Mouse (Mus musculus) cerebral cortex, adult 2 months (tissue): ENCODE data around the gene Aldoc.

ENCODE experiments used
- WGBS: fragments of 180-500 bp; shearing (Covaris S2); methylation state at CpG from one replicate; pipeline ENCODE4 v1.1.7; 2018; 5-methylcytosine and 5-hydroxymethylcytosine counted together

The Aldoc gene

DNA sequence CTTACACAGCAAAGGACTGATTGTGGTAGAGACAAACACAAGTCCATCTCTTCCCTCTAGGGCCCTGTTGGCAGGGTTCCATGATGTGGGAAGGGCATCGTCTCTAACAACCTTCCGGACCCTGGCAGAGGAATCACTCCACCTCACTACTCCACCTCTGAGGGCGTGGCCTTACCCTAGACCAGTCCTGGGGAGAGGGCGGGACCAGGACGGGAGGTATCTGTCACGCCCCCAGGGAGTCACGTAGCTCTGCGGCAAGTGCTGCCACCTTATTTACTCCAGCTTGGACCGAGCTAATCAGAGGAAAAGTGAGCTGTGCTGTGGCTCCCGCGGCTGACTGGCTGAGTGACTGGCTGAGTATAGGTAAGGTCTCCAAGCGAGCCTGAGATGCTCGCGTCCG is at the start of gene Aldoc:
Gene Aldoc, plus strand, starts transcription at position 109 of the 400 bp plus-strand sequence.
- WGBS, result 21% methylated on average over 15 of the region's 15 CpGs

GRCm38 (mm10) chr11:78275596-78275995 is 47.2 kb upstream of the Aldoc start:
- WGBS, result 98% methylated on average over 1 of the region's 1 CpGs

DNA sequence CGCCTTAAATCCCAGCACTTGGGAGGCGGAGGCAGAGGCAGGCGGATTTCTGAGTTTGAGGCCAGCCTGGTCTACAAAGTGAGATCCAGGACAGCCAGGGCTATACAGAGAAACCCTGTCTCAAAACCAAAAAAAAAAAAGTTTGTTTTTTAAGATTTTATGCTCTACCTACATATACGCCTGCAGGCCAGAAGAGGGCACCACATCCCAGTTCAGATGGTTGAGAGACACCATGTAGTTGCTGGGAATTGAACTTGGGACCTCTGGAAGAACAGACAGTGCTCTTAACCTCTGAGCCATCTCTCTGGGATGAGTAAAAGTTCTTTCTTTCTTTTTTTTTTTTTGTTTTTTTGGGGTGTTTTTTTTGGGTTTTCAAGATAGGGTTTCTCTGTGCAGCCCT is 46.6 kb upstream of the Aldoc start:
- WGBS, result 95% methylated on average over 4 of the region's 4 CpGs

- WGBS, result 77% methylated on average over 7 of the region's 7 CpGs
Measured at GRCm38 (mm10) chr11:78278853-78279252, 43.9 kb upstream of the Aldoc start.

- whole genome bisulfite sequencing, result 47% methylated on average over 4 of the region's 4 CpGs
Measured at GRCm38 (mm10) chr11:78279586-78279985, 43.2 kb upstream of the Aldoc start.

GRCm38 (mm10) chr11:78289146-78289763 is 33.5 kb upstream of the Aldoc start:
- 81% methylated on average over 7 of the region's 7 CpGs for WGBS

DNA sequence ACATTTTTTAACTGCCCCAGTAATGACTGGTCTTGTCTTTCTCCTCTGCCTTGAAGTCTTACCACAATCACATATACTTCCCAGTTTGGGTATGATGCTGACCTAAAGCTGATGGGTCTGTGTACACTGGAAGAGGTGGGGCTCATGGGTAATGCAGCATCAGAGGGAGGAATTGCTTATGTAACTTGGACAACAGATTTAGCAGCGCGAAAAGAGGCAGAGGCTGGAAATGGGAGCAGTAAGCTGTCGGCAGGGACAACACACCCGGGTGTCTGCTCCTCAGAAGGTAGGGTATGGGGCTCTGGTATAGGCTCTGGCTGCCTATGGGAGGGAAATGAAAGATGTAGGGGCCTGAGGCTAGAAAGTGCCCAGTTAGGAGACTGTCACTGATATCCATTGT is 32.1 kb upstream of the Aldoc start, which contains the start of gene BC030499:
Gene BC030499, plus strand, starts transcription at position 188 of the 400 bp plus-strand sequence.
- 41% methylated on average over 4 of the region's 4 CpGs for WGBS

DNA sequence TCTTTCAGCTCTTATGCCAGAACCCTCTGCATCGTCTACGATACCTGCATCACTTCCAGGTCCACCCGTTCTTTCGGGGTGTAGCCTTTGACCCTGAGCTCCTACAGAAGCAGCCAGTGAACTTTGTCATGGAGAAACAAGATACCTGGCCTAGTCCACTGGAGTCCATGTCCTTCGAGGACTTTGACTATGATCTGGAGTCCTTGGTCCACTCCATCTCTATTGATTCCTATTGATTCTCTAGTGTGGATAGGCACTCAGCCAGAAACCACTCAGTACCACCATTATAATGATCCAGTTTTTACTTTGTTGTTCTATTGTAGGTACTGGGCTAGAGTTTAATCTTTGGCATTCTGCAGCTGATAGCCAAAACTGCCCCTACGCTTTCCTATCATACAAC is 28.2 kb upstream of the Aldoc start:
- 93% methylated on average over 6 of the region's 6 CpGs for WGBS

DNA sequence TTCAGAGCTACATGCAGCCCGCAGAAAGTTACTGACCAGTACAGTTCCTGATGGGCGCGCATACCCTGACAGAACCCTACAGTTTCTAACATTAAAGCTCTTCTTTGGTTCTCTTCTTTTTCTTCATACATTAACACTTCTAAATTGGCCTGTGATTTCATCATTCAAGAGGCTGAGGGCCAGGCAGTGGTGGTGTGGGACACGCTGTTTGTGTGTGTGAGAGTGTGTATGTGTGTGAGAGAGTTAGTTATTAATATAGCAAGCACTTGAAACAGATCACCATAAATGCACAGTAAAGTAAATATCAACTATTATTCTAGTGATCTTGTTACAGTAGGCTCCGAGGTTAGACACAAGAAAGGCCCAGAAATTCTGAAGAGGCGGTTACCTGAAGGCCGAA is 21.9 kb upstream of the Aldoc start:
- WGBS, result 45% methylated on average over 7 of the region's 7 CpGs

- WGBS, result under 1% methylated on average over 49 of the region's 49 CpGs
Measured at GRCm38 (mm10) chr11:78301357-78302084, 21.2 kb upstream of the Aldoc start, which contains the start of gene Spag5. Gene Spag5, plus strand, starts transcription at chr11:78301529.

DNA sequence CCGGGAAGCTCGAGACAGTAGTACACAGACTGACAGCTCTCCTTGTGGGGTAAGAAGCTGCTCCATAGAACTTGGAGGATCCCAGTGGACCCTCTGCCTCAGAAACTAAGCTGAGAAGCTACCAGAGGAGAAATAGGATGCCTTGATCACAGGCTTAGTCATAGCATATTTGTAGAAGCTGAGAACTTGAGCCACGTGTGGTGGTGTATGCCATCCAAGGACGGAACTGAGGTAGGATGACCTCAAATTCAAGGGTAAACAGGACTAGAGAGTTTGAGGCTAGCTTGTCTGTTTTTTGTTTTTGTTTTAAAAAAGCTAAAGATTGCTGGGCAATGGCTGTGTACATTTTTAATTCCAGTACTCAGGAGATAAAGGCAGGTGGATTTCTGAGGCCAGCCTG is 17.5 kb upstream of the Aldoc start:
- 87% methylated on average over 4 of the region's 4 CpGs for WGBS

GRCm38 (mm10) chr11:78310861-78311511 is 11.8 kb upstream of the Aldoc start:
- 87% methylated on average over 8 of the region's 8 CpGs for WGBS

- WGBS, result 84% methylated on average over 2 of the region's 2 CpGs
Measured at GRCm38 (mm10) chr11:78313662-78314061, 9.1 kb upstream of the Aldoc start.

GRCm38 (mm10) chr11:78318411-78318810 is 4.4 kb upstream of the Aldoc start:
- WGBS, result 75% methylated on average over 2 of the region's 2 CpGs

GRCm38 (mm10) chr11:78322076-78322831 is 514 bp upstream of the Aldoc start:
- WGBS, result 20% methylated on average over 2 of the region's 2 CpGs

DNA sequence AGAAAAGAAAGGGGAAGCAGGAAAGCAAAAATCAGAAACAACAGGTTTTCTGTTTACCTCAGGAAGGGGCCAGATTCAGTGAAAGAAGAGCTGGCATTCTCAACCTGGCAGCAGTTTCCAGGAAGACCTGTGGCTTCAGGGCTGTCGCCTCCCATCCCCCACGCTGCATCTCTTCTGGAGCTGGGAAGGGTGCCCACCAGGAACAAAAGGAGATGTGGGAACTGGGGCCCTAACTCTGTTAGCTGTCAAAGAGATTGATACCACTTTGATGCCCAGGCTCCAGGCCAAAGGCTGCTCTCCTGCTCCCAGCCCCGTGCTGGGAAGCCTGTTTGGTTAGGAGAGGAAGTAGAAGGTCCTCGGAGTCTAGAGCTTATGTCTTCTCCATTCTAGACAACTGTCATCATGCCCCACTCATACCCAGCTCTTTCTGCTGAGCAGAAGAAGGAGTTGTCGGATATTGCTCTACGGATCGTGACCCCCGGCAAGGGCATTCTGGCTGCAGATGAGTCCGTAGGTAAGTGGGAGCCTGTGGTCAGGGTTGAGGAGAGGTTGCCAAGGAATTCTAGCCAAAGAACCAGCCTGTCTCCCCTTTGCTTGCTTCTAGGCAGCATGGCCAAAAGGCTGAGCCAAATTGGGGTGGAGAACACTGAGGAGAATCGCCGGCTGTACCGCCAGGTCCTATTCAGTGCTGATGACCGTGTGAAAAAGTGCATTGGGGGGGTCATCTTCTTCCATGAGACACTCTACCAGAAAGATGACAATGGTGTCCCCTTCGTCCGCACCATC is 1.4 kb downstream of the Aldoc start:
- WGBS, result 69% methylated on average over 15 of the region's 15 CpGs

GRCm38 (mm10) chr11:78324965-78325364 is 2.2 kb downstream of the Aldoc start:
- 70% methylated on average over 12 of the region's 12 CpGs for WGBS

DNA sequence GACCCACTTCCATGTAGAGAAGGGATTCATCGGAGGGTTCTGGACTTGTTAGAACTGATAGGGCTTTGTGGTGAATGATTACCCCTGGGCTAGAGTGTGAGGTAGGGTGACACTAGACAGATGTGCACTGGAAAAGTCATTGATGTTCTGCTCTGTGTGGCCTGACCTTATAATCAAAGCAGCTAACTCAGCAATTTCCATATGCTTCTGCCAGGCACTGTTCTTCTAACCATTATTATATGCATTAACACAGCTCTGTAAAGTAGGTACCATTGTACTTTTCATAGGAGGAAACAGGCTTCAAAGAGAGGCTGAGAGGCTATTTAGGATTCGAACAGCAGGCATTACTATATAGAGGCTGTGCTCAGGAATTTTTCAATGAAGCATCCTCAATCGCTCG is 4.4 kb downstream of the Aldoc start:
- 77% methylated on average over 4 of the region's 4 CpGs for WGBS

- WGBS, result 9% methylated on average over 37 of the region's 37 CpGs
Measured at GRCm38 (mm10) chr11:78327634-78328511, 5.1 kb downstream of the Aldoc start, which contains the start of gene Pigs. Gene Pigs, plus strand, starts transcription at chr11:78328415.

DNA sequence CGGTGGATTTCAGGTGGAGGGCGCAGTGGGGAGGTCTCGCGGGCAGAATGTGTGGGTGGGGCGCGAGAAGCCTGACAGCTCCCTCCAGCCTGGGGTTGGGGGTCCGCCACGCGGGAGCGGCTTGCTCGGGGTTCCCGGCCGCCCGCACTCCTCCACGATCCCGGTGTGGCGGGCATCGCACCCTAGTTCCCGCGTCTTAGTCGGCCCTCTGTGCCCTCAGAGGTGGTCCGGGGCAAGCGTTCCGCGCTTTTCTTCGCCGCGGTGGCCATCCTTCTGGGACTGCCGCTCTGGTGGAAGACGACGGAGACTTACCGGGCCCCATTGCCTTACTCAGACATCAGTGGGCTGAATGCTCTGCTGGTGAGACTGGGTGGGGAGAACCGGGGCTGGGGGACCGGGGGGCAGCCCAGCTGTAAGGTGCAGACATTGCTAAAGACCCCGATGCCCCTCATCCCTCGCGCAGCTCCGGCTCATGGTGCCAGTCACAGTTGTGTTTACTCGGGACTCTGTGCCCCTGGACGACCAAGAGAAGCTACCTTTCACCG is 5.8 kb downstream of the Aldoc start:
- WGBS, result 2% methylated on average over 40 of the region's 41 CpGs
